Mouse (Mus musculus): Measurements from ENCODE around the gene Fam131b. TPM values are rescaled to one million over a fixed set of nuclear protein-coding genes. Genes with fewer than 3 reads are reported as not detected.

The Fam131b gene
- polyA plus RNA-seq, 1 experiment = not detected

DNA sequence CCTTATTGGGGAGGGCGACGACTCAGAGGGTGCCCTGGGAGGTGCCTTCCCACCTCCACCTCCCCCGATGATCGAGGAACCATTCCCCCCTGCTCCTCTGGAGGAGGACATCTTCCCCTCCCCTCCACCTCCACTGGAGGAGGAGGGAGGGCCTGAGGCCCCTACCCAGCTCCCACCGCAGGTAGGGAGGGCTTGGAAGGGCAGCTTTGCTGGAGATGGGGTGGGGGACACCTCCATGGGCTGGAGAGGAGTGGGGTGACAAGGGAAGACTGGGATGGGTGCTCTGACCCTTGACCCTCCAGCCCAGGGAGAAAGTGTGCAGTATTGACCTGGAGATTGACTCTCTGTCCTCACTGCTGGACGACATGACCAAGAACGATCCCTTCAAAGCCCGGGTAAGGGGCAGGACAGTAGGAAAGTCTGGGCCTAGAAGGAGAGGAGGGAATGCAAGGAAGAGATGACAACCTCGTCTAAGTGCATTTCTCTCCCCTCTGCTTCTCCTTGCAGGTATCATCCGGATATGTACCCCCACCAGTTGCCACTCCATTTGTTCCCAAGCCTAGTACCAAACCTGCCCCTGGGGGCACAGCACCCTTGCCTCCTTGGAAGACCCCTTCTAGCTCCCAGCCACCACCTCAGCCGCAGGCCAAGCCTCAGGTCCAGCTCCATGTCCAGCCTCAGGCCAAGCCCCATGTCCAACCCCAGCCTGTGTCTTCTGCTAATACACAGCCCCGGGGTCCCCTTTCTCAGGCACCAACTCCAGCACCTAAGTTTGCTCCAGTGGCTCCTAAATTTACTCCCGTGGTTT, 26.7 kb upstream of the Fam131b start:
- Histone ChIP-seq H3K27me3 (ENCODE audit: control insufficient read depth) (peaks cover 23% of the 10 kb centered on the region), H3K4me1 (ENCODE audit: control insufficient read depth) (peaks cover 43% of the 10 kb centered on the region), H3K4me3 (replicated peaks) (peak overlapping the region; percentile 64), H3K9me3 (ENCODE audit: control insufficient read depth, low read length) (no peaks in the 10 kb centered on the region), H3K36me3 (ENCODE audit: control insufficient read depth) (peaks cover 7% of the 10 kb centered on the region; the same call in 1 of the 2 replicates)
- no peak for TF ChIP-seq GATA1 (IDR thresholded peaks at IDR 0.05; ENCODE audit: low read length)
- TF ChIP-seq TAL1 (IDR thresholded peaks at IDR 0.05; ENCODE audit: low read length) = no peak

DNA sequence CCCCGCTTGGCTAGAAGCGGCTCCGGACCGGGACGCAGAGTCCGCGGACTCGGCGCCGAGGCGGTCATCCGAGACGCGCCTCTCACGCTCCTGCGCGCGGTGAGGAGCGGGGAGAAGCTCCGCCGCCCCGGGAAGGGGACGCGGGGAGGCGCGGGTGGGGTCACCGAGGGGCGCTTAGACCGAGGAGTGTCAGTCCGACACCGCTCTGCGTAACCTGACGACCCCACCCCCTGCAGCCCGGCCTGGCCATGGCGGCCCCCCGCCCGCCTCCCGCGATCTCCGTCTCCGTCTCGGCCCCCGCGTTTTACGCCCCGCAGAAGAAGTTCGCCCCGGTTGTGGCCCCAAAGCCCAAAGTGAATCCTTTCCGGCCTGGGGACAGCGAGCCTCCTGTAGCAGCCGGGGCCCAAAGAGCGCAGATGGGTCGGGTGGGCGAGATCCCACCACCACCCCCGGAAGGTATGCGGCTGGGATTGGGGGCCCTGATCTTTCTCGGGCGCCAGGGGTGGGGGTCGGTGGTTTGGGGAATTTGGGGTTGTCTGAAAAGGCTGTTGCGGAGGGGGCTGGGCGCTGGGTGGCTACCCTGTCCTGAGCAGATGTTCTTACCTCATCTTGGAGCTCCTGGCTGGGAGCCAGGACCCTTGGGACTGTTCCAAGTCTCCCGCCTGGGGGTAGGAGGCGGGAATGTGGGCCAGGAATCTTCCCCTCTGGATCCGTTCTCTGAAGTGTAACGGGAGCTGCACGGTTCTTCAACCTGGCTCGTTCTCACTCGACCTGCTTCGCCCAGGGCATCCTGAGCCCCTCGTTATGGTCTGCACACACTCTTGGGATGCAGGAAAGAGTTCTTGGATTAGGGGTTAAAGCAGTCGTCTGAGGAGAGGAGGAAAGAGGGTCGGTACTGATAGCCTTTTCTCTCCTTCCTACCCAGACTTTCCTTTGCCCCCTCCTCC, 25.9 kb upstream of the Fam131b start:
- H3K4me1 ChIP-seq (ENCODE audit: control insufficient read depth) = peaks cover 43% of the 10 kb centered on the region
- H3K9me3 ChIP-seq (ENCODE audit: control insufficient read depth, low read length) = no peaks in the 10 kb centered on the region
- H3K27me3 ChIP-seq (ENCODE audit: control insufficient read depth) = peaks cover 23% of the 10 kb centered on the region
- peak overlapping the region; percentile 64 for H3K4me3 ChIP-seq (replicated peaks)
- TF ChIP-seq GATA1 (IDR thresholded peaks at IDR 0.05; ENCODE audit: low read length) = no peak
- TF ChIP-seq TAL1 (IDR thresholded peaks at IDR 0.05; ENCODE audit: low read length) = no peak
- peaks cover 3% of the 10 kb centered on the region; the same call in 1 of the 2 replicates for H3K36me3 ChIP-seq (ENCODE audit: control insufficient read depth)

DNA sequence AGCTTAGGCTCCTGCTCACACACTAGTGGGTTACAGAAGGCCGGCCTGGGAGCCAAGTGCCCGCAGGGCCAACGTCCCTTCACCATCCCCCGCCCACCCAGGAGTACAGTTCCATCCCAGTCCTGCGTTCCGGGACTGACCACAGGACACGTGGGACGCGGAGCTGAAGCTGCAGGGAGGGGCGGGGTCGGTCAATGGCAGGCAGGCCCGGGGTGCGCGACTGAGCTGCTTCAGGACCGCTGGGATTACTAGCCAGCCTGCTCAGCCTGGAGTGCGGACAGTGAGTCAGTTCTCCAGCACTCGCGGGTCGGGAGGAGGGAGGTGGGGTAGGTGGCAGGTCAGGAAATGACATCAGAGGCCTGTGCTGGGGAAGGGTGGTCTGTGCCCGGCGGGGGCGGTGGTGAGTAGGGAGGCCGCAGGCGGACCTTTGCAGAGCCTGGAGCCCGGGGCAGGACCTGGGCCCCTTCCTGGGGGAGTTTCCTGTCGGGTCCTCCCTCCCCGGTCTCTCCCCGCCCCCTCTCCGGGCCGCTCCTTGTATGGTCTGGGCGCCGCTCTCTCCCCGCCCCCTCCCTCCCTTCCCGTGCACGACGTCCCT, 25.1 kb upstream of the Fam131b start, which contains the start of gene Zyx:
Gene Zyx (plus strand): TSS at position 205 of the 595 bp plus-strand sequence.
- Histone ChIP-seq H3K36me3 (ENCODE audit: control insufficient read depth) (no peaks in the 10 kb centered on the region; the same call in 1 of the 2 replicates), H3K9me3 (ENCODE audit: control insufficient read depth, low read length) (no peaks in the 10 kb centered on the region), H3K27me3 (ENCODE audit: control insufficient read depth) (peaks cover 23% of the 10 kb centered on the region), H3K4me3 (replicated peaks) (peak within 1 kb of the TSS; percentile 64), H3K4me1 (ENCODE audit: control insufficient read depth) (peaks cover 43% of the 10 kb centered on the region)
- TF ChIP-seq GATA1 (IDR thresholded peaks at IDR 0.05; ENCODE audit: low read length) = no peak
- no peak for TF ChIP-seq TAL1 (IDR thresholded peaks at IDR 0.05; ENCODE audit: low read length)

DNA sequence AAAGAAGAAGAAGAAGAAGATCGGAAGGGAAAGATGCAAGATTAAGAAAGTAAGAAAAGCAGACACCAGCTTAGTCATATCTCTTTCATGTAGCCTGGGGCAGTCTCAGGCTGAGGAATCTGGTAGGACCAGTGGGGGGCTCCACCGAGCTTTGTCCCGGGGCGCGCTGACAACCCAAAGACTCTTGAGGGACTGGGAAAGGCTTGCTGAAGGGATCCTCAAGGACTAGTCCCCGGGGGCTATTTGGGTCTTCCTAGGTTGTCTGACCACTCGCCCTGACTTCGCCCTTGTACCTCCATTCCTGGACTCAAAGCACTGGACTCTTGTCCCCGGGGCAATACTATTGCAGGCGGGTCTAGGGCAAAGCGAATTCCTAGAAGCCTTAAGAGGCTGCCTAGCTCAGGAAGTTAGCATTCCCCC, 24.6 kb upstream of the Fam131b start:
- peaks cover 40% of the 10 kb centered on the region for H3K4me1 ChIP-seq (ENCODE audit: control insufficient read depth)
- no peaks in the 10 kb centered on the region; the same call in 1 of the 2 replicates for H3K36me3 ChIP-seq (ENCODE audit: control insufficient read depth)
- no peak for TF ChIP-seq TAL1 (IDR thresholded peaks at IDR 0.05; ENCODE audit: low read length)
- no peak for TF ChIP-seq GATA1 (IDR thresholded peaks at IDR 0.05; ENCODE audit: low read length)

DNA sequence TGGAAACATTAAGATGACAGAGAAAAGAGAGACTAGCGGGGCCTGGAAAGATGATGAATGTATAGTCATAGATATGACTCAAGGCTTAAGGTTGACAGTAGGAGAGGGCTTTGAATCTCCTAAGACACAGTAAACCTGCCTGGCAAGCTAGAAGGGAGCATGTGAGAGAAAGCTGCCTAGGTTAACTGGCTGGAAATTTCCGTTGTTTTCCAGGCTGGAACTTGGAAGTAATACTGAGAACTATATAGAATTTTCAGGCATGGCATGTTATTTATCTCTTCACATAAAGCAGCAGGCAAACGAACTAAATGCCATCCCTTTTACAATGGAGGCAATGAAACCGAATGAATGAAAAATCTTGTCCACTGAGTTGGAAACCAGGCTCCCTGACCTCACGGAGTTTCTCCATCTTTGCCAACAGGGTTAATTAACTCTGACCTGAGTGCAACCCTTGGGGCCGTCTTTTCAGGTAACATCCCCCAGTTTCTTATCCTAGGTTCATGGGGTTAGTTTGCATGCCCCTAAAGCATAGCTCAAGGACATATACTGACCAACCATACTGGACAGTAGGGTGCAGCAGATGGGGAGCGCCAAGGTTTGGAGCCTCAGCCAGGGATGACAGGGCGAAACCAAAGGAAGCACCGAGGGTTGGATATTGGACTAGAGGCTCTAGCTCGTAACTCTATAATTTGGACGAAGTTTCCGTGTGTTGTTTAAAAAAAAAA, 24.0 kb upstream of the Fam131b start:
- Histone ChIP-seq H3K9me3 (ENCODE audit: control insufficient read depth, low read length) (no peaks in the 10 kb centered on the region), H3K36me3 (ENCODE audit: control insufficient read depth) (no peaks in the 10 kb centered on the region; the same call in 1 of the 2 replicates), H3K4me3 (replicated peaks) (no peak overlapping the region), H3K4me1 (ENCODE audit: control insufficient read depth) (peaks cover 40% of the 10 kb centered on the region), H3K27me3 (ENCODE audit: control insufficient read depth) (peaks cover 23% of the 10 kb centered on the region)
- TF ChIP-seq TAL1 (IDR thresholded peaks at IDR 0.05; ENCODE audit: low read length) (no peak), GATA1 (IDR thresholded peaks at IDR 0.05; ENCODE audit: low read length) (no peak)

More for the DNA sequence above, 24.6 kb upstream of the Fam131b start:
- peak overlapping the region; percentile 64 for H3K4me3 ChIP-seq (replicated peaks)
- H3K27me3 ChIP-seq (ENCODE audit: control insufficient read depth) = peaks cover 23% of the 10 kb centered on the region
- no peaks in the 10 kb centered on the region for H3K9me3 ChIP-seq (ENCODE audit: control insufficient read depth, low read length)

DNA sequence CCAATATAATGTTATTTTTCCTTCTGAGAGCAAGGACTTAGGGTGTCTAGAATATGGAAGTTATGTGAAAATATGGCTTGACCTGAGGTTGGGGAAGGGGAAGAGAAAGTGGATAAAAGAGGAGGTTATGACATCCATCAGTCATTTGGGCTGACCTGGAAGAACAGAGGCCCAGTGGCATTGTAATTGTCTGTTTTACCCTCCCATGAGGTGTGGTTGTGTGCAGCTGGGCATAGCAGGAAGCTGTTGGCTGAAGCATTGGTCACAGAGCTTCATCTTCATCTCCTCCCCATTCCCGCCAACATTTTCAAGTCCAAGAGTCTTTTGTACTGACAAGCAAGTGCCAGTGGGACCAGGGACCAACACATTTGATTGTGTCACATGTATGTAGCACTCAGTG, 19.8 kb upstream of the Fam131b start:
- Histone ChIP-seq H3K4me1 (ENCODE audit: control insufficient read depth) (peaks cover 4% of the 10 kb centered on the region), H3K36me3 (ENCODE audit: control insufficient read depth) (no peaks in the 10 kb centered on the region), H3K4me3 (replicated peaks) (no peak overlapping the region), H3K9me3 (ENCODE audit: control insufficient read depth, low read length) (no peaks in the 10 kb centered on the region), H3K27me3 (ENCODE audit: control insufficient read depth) (peaks cover 3% of the 10 kb centered on the region)
- TF ChIP-seq TAL1 (IDR thresholded peaks at IDR 0.05; ENCODE audit: low read length) (no peak), GATA1 (IDR thresholded peaks at IDR 0.05; ENCODE audit: low read length) (no peak)

DNA sequence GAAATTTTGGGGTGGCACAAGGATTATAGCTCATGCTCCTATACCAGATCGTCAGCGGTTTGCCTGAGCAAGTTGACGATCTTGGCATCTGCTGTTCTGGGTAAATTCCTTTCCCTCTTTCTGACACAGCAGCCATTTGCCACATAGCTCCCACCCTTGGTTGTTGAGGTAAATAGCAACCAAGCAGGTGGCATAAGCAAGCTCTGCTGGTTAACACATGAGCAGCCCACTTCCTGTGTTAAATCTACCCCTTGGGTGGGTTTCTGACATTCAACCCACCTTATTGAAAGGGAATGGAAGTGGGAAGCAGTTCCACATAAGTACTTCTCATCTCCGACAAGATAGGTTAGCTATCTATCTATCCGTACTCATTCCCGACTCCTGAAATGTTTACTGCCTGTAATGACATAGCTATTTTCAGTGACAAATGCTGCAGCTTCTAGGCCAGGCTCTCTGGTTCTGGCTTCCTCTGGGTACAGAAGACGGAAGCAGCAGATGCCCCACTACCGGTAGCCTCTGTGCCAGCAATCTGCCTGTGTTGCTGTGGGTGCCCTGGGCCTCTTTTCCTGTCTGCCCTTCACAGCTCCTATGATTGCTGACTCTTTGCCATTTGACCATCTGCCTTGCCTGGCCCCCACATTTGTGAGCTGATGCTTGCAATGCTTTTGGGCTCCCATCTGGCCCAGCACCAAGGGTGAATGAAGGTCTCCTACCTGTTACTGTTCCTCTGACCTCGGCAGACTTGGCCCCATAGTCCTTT, 19.1 kb upstream of the Fam131b start:
- Histone ChIP-seq H3K4me3 (replicated peaks) (no peak overlapping the region), H3K9me3 (ENCODE audit: control insufficient read depth, low read length) (no peaks in the 10 kb centered on the region), H3K36me3 (ENCODE audit: control insufficient read depth) (no peaks in the 10 kb centered on the region), H3K27me3 (ENCODE audit: control insufficient read depth) (no peaks in the 10 kb centered on the region), H3K4me1 (ENCODE audit: control insufficient read depth) (no peaks in the 10 kb centered on the region)
- TF ChIP-seq GATA1 (IDR thresholded peaks at IDR 0.05; ENCODE audit: low read length) (no peak), TAL1 (IDR thresholded peaks at IDR 0.05; ENCODE audit: low read length) (no peak)
